Mouse (Mus musculus) kidney, adult 8-10 months (tissue): Measurements from ENCODE around the gene Eif6.

Source experiments
- DNase-seq, 2 experiments: peaks; one replicate each; pipeline ENCODE4 v3.0.0; 2022

The Eif6 gene

GRCm38 (mm10) chr2:155784534-155784933 lies 42.2 kb downstream of the Eif6 start:
- DNase-seq, result no peak

GRCm38 (mm10) chr2:155779506-155779905 lies 47.2 kb downstream of the Eif6 start:
- DNase-seq, result no peak

- no peak for DNase-seq
Observed at GRCm38 (mm10) chr2:155779066-155779465, 47.7 kb downstream of the Eif6 start.

GRCm38 (mm10) chr2:155778004-155778403 lies 48.7 kb downstream of the Eif6 start:
- no peak for DNase-seq

- DNase-seq, result no peak
Observed at GRCm38 (mm10) chr2:155777688-155777985, 49.1 kb downstream of the Eif6 start.

- no peak for DNase-seq
Observed at GRCm38 (mm10) chr2:155776824-155777687, 49.7 kb downstream of the Eif6 start.

GRCm38 (mm10) chr2:155775685-155776263 lies 51.0 kb downstream of the Eif6 start:
- DNase-seq, result peak in 1 of 2 experiments; percentile 31

GRCm38 (mm10) chr2:155774927-155775684 lies 51.6 kb downstream of the Eif6 start, which contains the start of gene Mmp24:
TSS of gene Mmp24 (plus strand) at chr2:155775342.
- no peak for DNase-seq

GRCm38 (mm10) chr2:155774261-155774926 lies 52.3 kb downstream of the Eif6 start:
- DNase-seq, result no peak

- no peak for DNase-seq
Observed at GRCm38 (mm10) chr2:155773664-155774063, 53.1 kb downstream of the Eif6 start.
